Mouse (Mus musculus): ENCODE measurements around the gene Slc7a1. TPM values are rescaled to one million over a fixed set of nuclear protein-coding genes. Genes with fewer than 3 reads are reported as not detected.

The Slc7a1 gene
- polyA plus RNA-seq, 1 experiment from 2014 or later, result 40.0 TPM

GRCm38 (mm10) chr5:148389007-148389970, 10.4 kb downstream of the Slc7a1 start:
- no peak overlapping the region for H3K4me3 ChIP-seq (replicated peaks)
- 93% methylated on average over 15 of the region's 15 CpGs for WGBS
- no peaks in the 10 kb centered on the region for H3K27me3 ChIP-seq (replicated peaks)
- H3K27ac ChIP-seq (replicated peaks), result no peak overlapping the region
- H3K4me1 ChIP-seq, result no peaks in the 10 kb centered on the region
- H3K4me2 ChIP-seq, result 0 out of 2 replicates have a peak overlapping the region, but pooled peaks have one; percentile 6
- no peaks in the 10 kb centered on the region for H3K9me3 ChIP-seq (replicated peaks)
- H3K9ac ChIP-seq (replicated peaks), result no peak overlapping the region
- no peak for ATAC-seq (ENCODE audit: low FRiP score)
- no peaks in the 10 kb centered on the region for H3K36me3 ChIP-seq

- no peaks in the 10 kb centered on the region for H3K27me3 ChIP-seq (replicated peaks)
Measured at GRCm38 (mm10) chr5:148388251-148389006, 11.3 kb downstream of the Slc7a1 start.

GRCm38 (mm10) chr5:148387820-148388219, 11.9 kb downstream of the Slc7a1 start:
- H3K4me3 ChIP-seq (replicated peaks), result no peak overlapping the region
- no peak overlapping the region for H3K27ac ChIP-seq (replicated peaks)
- no peaks in the 10 kb centered on the region for H3K9me3 ChIP-seq (replicated peaks)
- no peaks in the 10 kb centered on the region for H3K4me1 ChIP-seq
- H3K27me3 ChIP-seq (replicated peaks), result no peaks in the 10 kb centered on the region
- WGBS, result 92% methylated on average over 2 of the region's 2 CpGs
- no peak overlapping the region for H3K9ac ChIP-seq (replicated peaks)
- ATAC-seq (ENCODE audit: low FRiP score), result no peak
- H3K36me3 ChIP-seq, result no peaks in the 10 kb centered on the region
- H3K4me2 ChIP-seq, result no peak overlapping the region

More at GRCm38 (mm10) chr5:148388251-148389006, 11.3 kb downstream of the Slc7a1 start:
- Histone ChIP-seq H3K4me2 (0 out of 2 replicates have a peak overlapping the region, but pooled peaks have one; percentile 6), H3K4me3 (replicated peaks) (no peak overlapping the region), H3K4me1 (no peaks in the 10 kb centered on the region), H3K36me3 (no peaks in the 10 kb centered on the region), H3K9ac (replicated peaks) (no peak overlapping the region), H3K9me3 (replicated peaks) (no peaks in the 10 kb centered on the region), H3K27ac (replicated peaks) (no peak overlapping the region)
- ATAC-seq (ENCODE audit: low FRiP score), result no peak
- WGBS, result 86% methylated on average over 18 of the region's 18 CpGs

GRCm38 (mm10) chr5:148386471-148386870, 13.2 kb downstream of the Slc7a1 start:
- Histone ChIP-seq H3K27ac (replicated peaks) (no peak overlapping the region), H3K4me3 (replicated peaks) (no peak overlapping the region), H3K9ac (replicated peaks) (no peak overlapping the region), H3K27me3 (replicated peaks) (no peaks in the 10 kb centered on the region), H3K4me2 (no peak overlapping the region), H3K9me3 (replicated peaks) (no peaks in the 10 kb centered on the region), H3K4me1 (no peaks in the 10 kb centered on the region), H3K36me3 (no peaks in the 10 kb centered on the region)
- 89% methylated on average over 9 of the region's 9 CpGs for WGBS
- ATAC-seq (ENCODE audit: low FRiP score), result no peak

GRCm38 (mm10) chr5:148384501-148385055, 15.1 kb downstream of the Slc7a1 start:
- Histone ChIP-seq H3K4me3 (replicated peaks) (no peak overlapping the region), H3K4me2 (no peak overlapping the region), H3K36me3 (no peaks in the 10 kb centered on the region), H3K27ac (replicated peaks) (no peak overlapping the region), H3K9ac (replicated peaks) (no peak overlapping the region), H3K27me3 (replicated peaks) (no peaks in the 10 kb centered on the region), H3K9me3 (replicated peaks) (no peaks in the 10 kb centered on the region), H3K4me1 (no peaks in the 10 kb centered on the region)
- 90% methylated on average over 9 of the region's 9 CpGs for WGBS
- no peak for ATAC-seq (ENCODE audit: low FRiP score)

- no peak overlapping the region for H3K27ac ChIP-seq (replicated peaks)
- no peak for ATAC-seq (ENCODE audit: low FRiP score)
- H3K4me1 ChIP-seq, result no peaks in the 10 kb centered on the region
- H3K36me3 ChIP-seq, result no peaks in the 10 kb centered on the region
- no peaks in the 10 kb centered on the region for H3K9me3 ChIP-seq (replicated peaks)
- H3K4me2 ChIP-seq, result no peak overlapping the region
- no peak overlapping the region for H3K9ac ChIP-seq (replicated peaks)
- H3K27me3 ChIP-seq (replicated peaks), result no peaks in the 10 kb centered on the region
- WGBS, result 67% methylated on average over 14 of the region's 14 CpGs
- no peak overlapping the region for H3K4me3 ChIP-seq (replicated peaks)
Measured at GRCm38 (mm10) chr5:148383841-148384500, 15.7 kb downstream of the Slc7a1 start.

GRCm38 (mm10) chr5:148381083-148381482, 18.6 kb downstream of the Slc7a1 start:
- no peaks in the 10 kb centered on the region for H3K4me1 ChIP-seq
- H3K9ac ChIP-seq (replicated peaks), result no peak overlapping the region
- 82% methylated on average over 8 of the region's 8 CpGs for WGBS
- H3K36me3 ChIP-seq, result no peaks in the 10 kb centered on the region
- no peak overlapping the region for H3K27ac ChIP-seq (replicated peaks)
- H3K27me3 ChIP-seq (replicated peaks), result no peaks in the 10 kb centered on the region
- no peak overlapping the region for H3K4me3 ChIP-seq (replicated peaks)
- H3K9me3 ChIP-seq (replicated peaks), result no peaks in the 10 kb centered on the region
- ATAC-seq (ENCODE audit: low FRiP score), result no peak
- no peak overlapping the region for H3K4me2 ChIP-seq

- Histone ChIP-seq H3K36me3 (no peaks in the 10 kb centered on the region), H3K27me3 (replicated peaks) (no peaks in the 10 kb centered on the region), H3K9ac (replicated peaks) (no peak overlapping the region), H3K9me3 (replicated peaks) (no peaks in the 10 kb centered on the region), H3K4me2 (no peak overlapping the region), H3K4me3 (replicated peaks) (no peak overlapping the region), H3K27ac (replicated peaks) (no peak overlapping the region), H3K4me1 (no peaks in the 10 kb centered on the region)
- ATAC-seq (ENCODE audit: low FRiP score), result no peak
- WGBS, result 96% methylated on average over 6 of the region's 6 CpGs
Measured at GRCm38 (mm10) chr5:148380246-148380504, 19.5 kb downstream of the Slc7a1 start.

- H3K4me1 ChIP-seq, result no peaks in the 10 kb centered on the region
- no peak overlapping the region for H3K4me3 ChIP-seq (replicated peaks)
- H3K36me3 ChIP-seq, result no peaks in the 10 kb centered on the region
- H3K9ac ChIP-seq (replicated peaks), result no peak overlapping the region
- no peak overlapping the region for H3K27ac ChIP-seq (replicated peaks)
- no peaks in the 10 kb centered on the region for H3K9me3 ChIP-seq (replicated peaks)
- no peak overlapping the region for H3K4me2 ChIP-seq
- no peaks in the 10 kb centered on the region for H3K27me3 ChIP-seq (replicated peaks)
- 86% methylated on average over 17 of the region's 17 CpGs for WGBS
- ATAC-seq (ENCODE audit: low FRiP score), result no peak
Measured at GRCm38 (mm10) chr5:148379455-148380245, 20.1 kb downstream of the Slc7a1 start.

GRCm38 (mm10) chr5:148378707-148379106, 21.0 kb downstream of the Slc7a1 start:
- H3K4me2 ChIP-seq, result no peak overlapping the region

GRCm38 (mm10) chr5:148378232-148378508, 21.5 kb downstream of the Slc7a1 start:
- Histone ChIP-seq H3K9ac (replicated peaks) (no peak overlapping the region), H3K4me1 (no peaks in the 10 kb centered on the region), H3K4me2 (no peak overlapping the region), H3K9me3 (replicated peaks) (no peaks in the 10 kb centered on the region), H3K4me3 (replicated peaks) (no peak overlapping the region), H3K36me3 (no peaks in the 10 kb centered on the region), H3K27ac (replicated peaks) (no peak overlapping the region), H3K27me3 (replicated peaks) (no peaks in the 10 kb centered on the region)
- WGBS, result 90% methylated on average over 4 of the region's 4 CpGs
- ATAC-seq (ENCODE audit: low FRiP score), result no peak

More at GRCm38 (mm10) chr5:148378707-148379106, 21.0 kb downstream of the Slc7a1 start:
- Histone ChIP-seq H3K27ac (replicated peaks) (no peak overlapping the region), H3K9ac (replicated peaks) (no peak overlapping the region), H3K4me1 (no peaks in the 10 kb centered on the region), H3K4me3 (replicated peaks) (no peak overlapping the region), H3K27me3 (replicated peaks) (no peaks in the 10 kb centered on the region), H3K36me3 (no peaks in the 10 kb centered on the region), H3K9me3 (replicated peaks) (no peaks in the 10 kb centered on the region)
- ATAC-seq (ENCODE audit: low FRiP score), result no peak
- WGBS, result 92% methylated on average over 3 of the region's 3 CpGs
